Mouse (Mus musculus): ENCODE measurements around the gene Draxin.

- no peak for TF ChIP-seq POLR2A (IDR thresholded peaks at IDR 0.05; ENCODE audit: borderline replicate concordance, control insufficient read depth, low read depth, low read length)
- TF ChIP-seq CTCF (IDR thresholded peaks at IDR 0.05; ENCODE audit: control insufficient read depth, insufficient read depth, low read length) = no peak
Observed at GRCm38 (mm10) chr4:148150953-148151266, 20.4 kb upstream of the Draxin start.
